Mouse (Mus musculus) ES-E14 (cell line): ENCODE results near the gene Gal3st1.
"Not testable (repeated sequence)": the region's sequence is repeated elsewhere in the genome, so short reads cannot be mapped to it uniquely, and the experiment has no call there.

Experiments
- CHD2 ChIP-seq: IDR thresholded peaks from 2 replicates; pipeline ENCODE4 v1.6.1; 2014; ENCODE audit warnings: mild to moderate bottlenecking, low read depth, low read length, inconsistent platforms
- HCFC1 ChIP-seq: IDR thresholded peaks from 2 replicates; pipeline ENCODE4 v1.6.1; 2012; ENCODE audit warnings: low read length, inconsistent platforms, borderline replicate concordance; ENCODE audit not compliant: insufficient read depth
- MAFK ChIP-seq: IDR thresholded peaks from 2 replicates; pipeline ENCODE4 v1.6.1; 2014; ENCODE audit warnings: mild to moderate bottlenecking, low read depth, low read length, inconsistent platforms; ENCODE audit not compliant: insufficient read depth
- ZNF384 ChIP-seq: IDR thresholded peaks from 2 replicates; pipeline ENCODE4 v1.6.1; 2012; ENCODE audit warnings: low read depth, low read length, inconsistent platforms

- TF ChIP-seq MAFK, CHD2, HCFC1, ZNF384: not testable (repeated sequence)
These were observed 38.7 kb downstream of the Gal3st1 start for GRCm38 (mm10) chr11:4022111-4022510.
